Mouse (Mus musculus) kidney, adult 2 months (tissue): Measurements from ENCODE around the gene Agpat3. TPM values are rescaled to one million over a fixed set of nuclear protein-coding genes. Genes with fewer than 3 reads are reported as not detected.

Experiments used
- DNase-seq: peaks from one replicate; pipeline ENCODE4 v3.0.0; 2021
- H3K27ac ChIP-seq: fragments of 200-500 bp; 2 replicates; pipeline ENCODE4 v1.5.1; 2012; ENCODE audit warnings: low read depth, low read length, control low read depth, inconsistent platforms; ENCODE audit not compliant: insufficient read depth
- H3K27me3 ChIP-seq: fragments of 200-500 bp; replicated peaks from 2 replicates; pipeline ENCODE4 v1.6.1; 2012; ENCODE audit warnings: mild to moderate bottlenecking, moderate library complexity, low read length, inconsistent platforms; ENCODE audit not compliant: control insufficient read depth, insufficient read depth
- H3K36me3 ChIP-seq: fragments of 200-500 bp; 2 replicates; pipeline ENCODE4 v1.6.1; 2012; ENCODE audit warnings: mild to moderate bottlenecking, moderate library complexity, low read length, inconsistent platforms; ENCODE audit not compliant: control insufficient read depth, insufficient read depth
- H3K4me1 ChIP-seq: fragments of 200-500 bp; 2 replicates; pipeline ENCODE4 v1.6.1; 2011; ENCODE audit warnings: low read length; ENCODE audit not compliant: control insufficient read depth, insufficient read depth
- H3K4me3 ChIP-seq: fragments of 200-500 bp; 2 replicates; pipeline ENCODE4 v1.5.1; 2011; ENCODE audit warnings: mild to moderate bottlenecking, low read depth, low read length, control low read depth; ENCODE audit not compliant: insufficient read depth
- CTCF ChIP-seq: fragments of 200-500 bp; conservative IDR thresholded peaks from 2 replicates; pipeline ENCODE4 v1.5.1; 2011; ENCODE audit warnings: low read depth, mild to moderate bottlenecking, control low read depth, low read length, moderate library complexity, mixed read lengths; ENCODE audit not compliant: insufficient read depth, insufficient read length
- POLR2A ChIP-seq: fragments of 200-500 bp; IDR thresholded peaks from one replicate; pipeline ENCODE4 v1.6.1; 2011; ENCODE audit warnings: low read depth, low read length, control low read depth
- WGBS: fragments of 180-500 bp; shearing (Covaris S2); methylation state at CpG from one replicate; pipeline ENCODE4 v1.1.7; 2018; 5-methylcytosine and 5-hydroxymethylcytosine counted together
- polyA plus RNA-seq: library from polyadenylated mRNA; depleted of rRNA; stranded (reverse); fragments of >200 nt; gene quantifications from 2 replicates; pipeline ENCODE4 v1.2.3, GENCODE M21; 2012; rRNA removed

Gene Agpat3
- polyA plus RNA-seq, result 460 and 530 TPM in 2 replicates

- Histone ChIP-seq H3K36me3 (no peaks in the 10 kb centered on the region), H3K4me1 (peaks cover 37% of the 10 kb centered on the region), H3K27ac (peak within 1 kb of the TSS; percentile 85), H3K4me3 (peak within 1 kb of the TSS; percentile 73), H3K27me3 (no peaks in the 10 kb centered on the region)
- TF ChIP-seq CTCF (no peak), POLR2A (no peak)
- 6% methylated on average over 110 of the region's 113 CpGs for WGBS
- peak; percentile 65 for DNase-seq
Measured at GRCm38 (mm10) chr10:78351887-78352665, at the start of gene Agpat3. TSS of gene Agpat3 (minus strand) at chr10:78352489.

- peaks cover under 1% of the 10 kb centered on the region; the same call in 1 of the 2 replicates for H3K36me3 ChIP-seq
- H3K4me3 ChIP-seq, result no peak overlapping the region
- no peaks in the 10 kb centered on the region; the same call in 1 of the 2 replicates for H3K4me1 ChIP-seq
- WGBS, result 53% methylated on average over 2 of the region's 2 CpGs
- H3K27me3 ChIP-seq, result no peaks in the 10 kb centered on the region
- DNase-seq, result peak; percentile 44
- TF ChIP-seq POLR2A (no peak), CTCF (no peak)
- no peak overlapping the region for H3K27ac ChIP-seq
Measured at GRCm38 (mm10) chr10:78401127-78401526, 48.8 kb upstream of the Agpat3 start.

GRCm38 (mm10) chr10:78399090-78399657, 46.9 kb upstream of the Agpat3 start:
- no peak overlapping the region for H3K27ac ChIP-seq
- H3K4me1 ChIP-seq, result no peaks in the 10 kb centered on the region; the same call in 1 of the 2 replicates
- DNase-seq, result peak; percentile 64
- H3K36me3 ChIP-seq, result no peaks in the 10 kb centered on the region; the same call in 1 of the 2 replicates
- WGBS, result 40% methylated on average over 17 of the region's 17 CpGs
- H3K4me3 ChIP-seq, result no peak overlapping the region
- TF ChIP-seq POLR2A (no peak), CTCF (no peak)
- H3K27me3 ChIP-seq, result no peaks in the 10 kb centered on the region

GRCm38 (mm10) chr10:78396625-78396885, 44.3 kb upstream of the Agpat3 start:
- Histone ChIP-seq H3K4me3 (no peak overlapping the region), H3K36me3 (no peaks in the 10 kb centered on the region), H3K27ac (no peak overlapping the region), H3K4me1 (peaks cover 2% of the 10 kb centered on the region; the same call in 1 of the 2 replicates), H3K27me3 (no peaks in the 10 kb centered on the region)
- WGBS, result 49% methylated on average over 4 of the region's 4 CpGs
- no peak for DNase-seq
- TF ChIP-seq POLR2A (no peak), CTCF (no peak)

- TF ChIP-seq CTCF (peak; percentile 78), POLR2A (no peak)
- Histone ChIP-seq H3K27ac (no peak overlapping the region), H3K27me3 (no peaks in the 10 kb centered on the region), H3K36me3 (no peaks in the 10 kb centered on the region), H3K4me3 (no peak overlapping the region), H3K4me1 (peaks cover 2% of the 10 kb centered on the region; the same call in 1 of the 2 replicates)
- WGBS, result 12% methylated on average over 17 of the region's 17 CpGs
- DNase-seq, result peak; percentile 92
Measured at GRCm38 (mm10) chr10:78395819-78396624, 43.7 kb upstream of the Agpat3 start.

- Histone ChIP-seq H3K4me1 (peaks cover 2% of the 10 kb centered on the region; the same call in 1 of the 2 replicates), H3K27me3 (no peaks in the 10 kb centered on the region), H3K4me3 (no peak overlapping the region), H3K27ac (no peak overlapping the region), H3K36me3 (no peaks in the 10 kb centered on the region)
- no peak for TF ChIP-seq POLR2A
- no peak for TF ChIP-seq CTCF
- 94% methylated on average over 3 of the region's 3 CpGs for WGBS
- DNase-seq, result no peak
Measured at GRCm38 (mm10) chr10:78395377-78395776, 43.1 kb upstream of the Agpat3 start.

GRCm38 (mm10) chr10:78392072-78392471, 39.8 kb upstream of the Agpat3 start:
- no peak overlapping the region for H3K4me3 ChIP-seq
- DNase-seq, result peak; percentile 85
- H3K4me1 ChIP-seq, result peaks cover 2% of the 10 kb centered on the region; the same call in 1 of the 2 replicates

More at GRCm38 (mm10) chr10:78392072-78392471, 39.8 kb upstream of the Agpat3 start:
- no peak for TF ChIP-seq POLR2A
- TF ChIP-seq CTCF, result peak; percentile 91
- Histone ChIP-seq H3K27ac (no peak overlapping the region), H3K27me3 (no peaks in the 10 kb centered on the region), H3K36me3 (no peaks in the 10 kb centered on the region)
- WGBS, result 4% methylated on average over 18 of the region's 18 CpGs
